Mouse (Mus musculus) spleen, postnatal 14 days (tissue): ENCODE measurements around the gene Gm10487.
"Not testable (repeated sequence)": the region's sequence is repeated elsewhere in the genome, so short reads cannot be mapped to it uniquely, and the experiment has no call there.

Experiments used
- DNase-seq, 2 experiments: peaks; one replicate each; pipeline ENCODE4 v3.0.0; 2021 to 2022; ENCODE audit warnings: low spot score in 2 of 2

Gene Gm10487

DNA sequence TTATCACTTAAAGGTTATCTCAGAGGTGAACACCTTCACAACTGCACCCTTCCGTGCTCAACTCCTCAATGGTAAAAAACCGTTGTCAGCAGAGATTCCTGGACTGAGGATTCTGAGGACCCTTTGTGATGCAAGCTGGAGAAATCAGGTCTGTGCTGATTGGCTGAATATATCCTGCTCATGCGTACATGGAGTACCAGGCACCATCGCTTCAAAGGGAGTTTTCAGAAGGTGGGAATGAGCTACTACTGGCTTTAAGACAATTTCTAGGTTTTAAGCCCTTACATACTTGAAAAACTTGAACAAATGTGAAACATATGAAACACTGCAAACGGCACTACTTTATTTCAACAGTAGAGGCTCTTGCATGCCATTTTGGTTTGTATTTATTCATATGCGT, at the start of gene Gm10487:
Gene Gm10487 (minus strand): TSS at position 101 of the 400 bp plus-strand sequence.
- DNase-seq: not testable (repeated sequence)
